Mouse (Mus musculus) limb, embryonic 14.5 days (tissue): ENCODE measurements around the gene Ano6. TPM values are rescaled to one million over a fixed set of nuclear protein-coding genes. Genes with fewer than 3 reads are reported as not detected.

ENCODE experiments used
- ATAC-seq: fragments of 200-750 bp; cut with Nextera tagmentation; 2 replicates; pipeline ENCODE4 v1.8.0; 2017; ENCODE audit warnings: low read depth, moderate number of reproducible peaks, moderate TSS enrichment; ENCODE audit not compliant: low FRiP score
- DNase-seq: peaks from one replicate; pipeline ENCODE4 v3.0.0-alpha.2; 2015; ENCODE audit warnings: low spot score
- H3K27ac ChIP-seq: fragments of 300-500 bp; sonication (generic); replicated peaks from 2 replicates; pipeline ENCODE4 v1.5.1; 2014; ENCODE audit warnings: low read depth, mild to moderate bottlenecking, low read length, moderate library complexity, mixed read lengths
- H3K27me3 ChIP-seq: fragments of 300-500 bp; sonication (generic); 2 replicates; pipeline ENCODE4 v1.6.1; 2014; ENCODE audit warnings: low read length, mixed read lengths; ENCODE audit not compliant: control insufficient read depth, insufficient read depth
- H3K36me3 ChIP-seq: fragments of 300-500 bp; sonication (generic); 2 replicates; pipeline ENCODE4 v1.6.1; 2014; ENCODE audit warnings: mild to moderate bottlenecking, low read length, moderate library complexity, mixed read lengths; ENCODE audit not compliant: control insufficient read depth, insufficient read depth
- H3K4me1 ChIP-seq: fragments of 300-500 bp; sonication (generic); 2 replicates; pipeline ENCODE4 v1.6.1; 2014; ENCODE audit warnings: antibody characterized with exemption, low read length, mixed read lengths; ENCODE audit not compliant: control insufficient read depth, insufficient read depth
- H3K4me2 ChIP-seq: fragments of 300-500 bp; sonication (generic); replicated peaks from 2 replicates; pipeline ENCODE4 v1.6.1; 2014; ENCODE audit warnings: low read depth, mild to moderate bottlenecking, low read length, moderate library complexity; ENCODE audit not compliant: severe bottlenecking
- H3K4me3 ChIP-seq: fragments of 300-500 bp; sonication (generic); replicated peaks from 2 replicates; pipeline ENCODE4 v1.5.1; 2014; ENCODE audit warnings: low read length
- H3K9ac ChIP-seq: fragments of 300-500 bp; sonication (generic); 2 replicates; pipeline ENCODE4 v1.6.1; 2014; ENCODE audit warnings: mild to moderate bottlenecking, low read depth, low read length, moderate library complexity; ENCODE audit not compliant: severe bottlenecking
- H3K9me3 ChIP-seq: fragments of 300-500 bp; sonication (generic); 2 replicates; pipeline ENCODE4 v1.6.1; 2016; ENCODE audit warnings: low read length; ENCODE audit not compliant: control insufficient read depth
- POLR2A ChIP-seq: fragments of 200-500 bp; IDR thresholded peaks from 2 replicates; pipeline ENCODE4 v1.8.0; 2012; ENCODE audit warnings: inconsistent platforms, mild to moderate bottlenecking, moderate library complexity, borderline replicate concordance; ENCODE audit not compliant: insufficient read depth, insufficient read length; ENCODE audit errors: extremely low read depth
- WGBS: fragments of 180-500 bp; shearing (Covaris S2); extraction: QIAGEN DNeasy Blood & Tissue Kit; methylation state at CpG from one replicate; pipeline ENCODE4 v1.1.7; 2014; 5-methylcytosine and 5-hydroxymethylcytosine counted together
- polyA plus RNA-seq, 2 experiments: library from polyadenylated mRNA; depleted of rRNA in 1 of 2; stranded (reverse) in 1 of 2; unstranded in 1 of 2; fragments of >200 nt; fragmentation: Nextera tagmentation in 1 of 2; extraction: Ambion mirVana in 1 of 2; gene quantifications; 2 replicates each; pipeline versions ENCODE4 v1.2.1 to v1.2.3; 2012 to 2014

Gene Ano6
- polyA plus RNA-seq, 2 experiments, result 42.1 to 52.3 TPM

GRCm38 (mm10) chr15:95789562-95790528, 798 bp upstream of the Ano6 start:
- TF ChIP-seq POLR2A, result no peak
- no peaks in the 10 kb centered on the region for H3K36me3 ChIP-seq
- H3K27ac ChIP-seq, result peak overlapping the region; percentile 80
- no peaks in the 10 kb centered on the region for H3K27me3 ChIP-seq
- peak; percentile 42 for ATAC-seq
- peak overlapping the region; percentile 90 for H3K4me3 ChIP-seq
- H3K4me1 ChIP-seq, result peaks cover 19% of the 10 kb centered on the region; the same call in 1 of the 2 replicates
- H3K9me3 ChIP-seq, result no peaks in the 10 kb centered on the region
- WGBS, result 12% methylated on average over 32 of the region's 32 CpGs
- peak; percentile 40 for DNase-seq
- H3K4me2 ChIP-seq, result peak overlapping the region; percentile 74
- H3K9ac ChIP-seq, result peak overlapping the region; percentile 78

GRCm38 (mm10) chr15:95791141-95791791, 623 bp downstream of the Ano6 start:
- DNase-seq (peak; percentile 47), ATAC-seq (peak; percentile 7; the same call in 1 of the 2 replicates)
- 3% methylated on average over 31 of the region's 32 CpGs for WGBS
- no peaks in the 10 kb centered on the region for H3K36me3 ChIP-seq
- H3K4me3 ChIP-seq, result peak overlapping the region; percentile 90
- H3K4me1 ChIP-seq, result peaks cover 22% of the 10 kb centered on the region; the same call in 1 of the 2 replicates
- H3K27ac ChIP-seq, result peak overlapping the region; percentile 80
- H3K9ac ChIP-seq, result peak overlapping the region; percentile 78
- TF ChIP-seq POLR2A, result no peak
- peak overlapping the region; percentile 74 for H3K4me2 ChIP-seq
- H3K9me3 ChIP-seq, result no peaks in the 10 kb centered on the region
- no peaks in the 10 kb centered on the region for H3K27me3 ChIP-seq

GRCm38 (mm10) chr15:95791855-95792254, 1.2 kb downstream of the Ano6 start:
- Histone ChIP-seq H3K4me2 (peak overlapping the region; percentile 74), H3K27ac (no peak overlapping the region), H3K4me3 (peak overlapping the region; percentile 90), H3K4me1 (peaks cover 22% of the 10 kb centered on the region; the same call in 1 of the 2 replicates), H3K27me3 (no peaks in the 10 kb centered on the region), H3K9ac (peak overlapping the region; percentile 78; the same call in 1 of the 2 replicates), H3K36me3 (no peaks in the 10 kb centered on the region), H3K9me3 (no peaks in the 10 kb centered on the region)
- TF ChIP-seq POLR2A, result no peak
- 45% methylated on average over 5 of the region's 5 CpGs for WGBS
- no peak for ATAC-seq
- DNase-seq, result no peak

GRCm38 (mm10) chr15:95792261-95793260, 1.9 kb downstream of the Ano6 start:
- 80% methylated on average over 25 of the region's 25 CpGs for WGBS
- peaks cover 23% of the 10 kb centered on the region; the same call in 1 of the 2 replicates for H3K4me1 ChIP-seq
- no peaks in the 10 kb centered on the region for H3K9me3 ChIP-seq
- no peak for TF ChIP-seq POLR2A
- H3K4me3 ChIP-seq, result peak overlapping the region; percentile 90; the same call in 1 of the 2 replicates
- ATAC-seq, result no peak
- H3K9ac ChIP-seq, result no peak overlapping the region
- no peaks in the 10 kb centered on the region for H3K27me3 ChIP-seq
- peak overlapping the region; percentile 74 for H3K4me2 ChIP-seq
- H3K36me3 ChIP-seq, result no peaks in the 10 kb centered on the region
- H3K27ac ChIP-seq, result no peak overlapping the region
- DNase-seq, result no peak
